In genomic region chr13:48850771-48851170, GRCm38 (mm10) we compare ENCODE assay signal across 14 mouse cellular contexts. TPM values are rescaled to one million over a fixed set of nuclear protein-coding genes. Genes with fewer than 3 reads are reported as not detected.
A peak's percentile ranks its signal among the peaks of the same experiment; 100 is the strongest.
DNase-seq lines count a peak whose midpoint lies in the region; ATAC-seq and TF ChIP-seq lines count a peak whose summit lies in the region.
"Had no signal": no experiment of that assay in that cellular context is flagged by ENCODE, and none has a peak within 500 bp of the region (broad histone marks: within the 10 kb centered on the region; RNA-seq: fewer than 3 reads in every experiment).

No protein-coding gene starts in this region.

- no peak overlapping the region for H3K4me3 ChIP-seq in hindbrain, embryonic 13.5 days
- no peak overlapping the region for H3K4me3 ChIP-seq in hindbrain, embryonic 11.5 days (ENCODE audit: low read depth, low read length)
- no peak overlapping the region for H3K4me3 ChIP-seq in limb, embryonic 13.5 days
- H3K4me3 ChIP-seq in layer of hippocampus, adult 2 months: no peak overlapping the region
- H3K4me3 ChIP-seq: heart, adult 2 months; intestine, embryonic 15.5 days; liver, embryonic 13.5 days; midbrain, embryonic 12.5 days had no signal

- H3K4me1 ChIP-seq in hindbrain, embryonic 13.5 days (replicated peaks): peaks cover 69% of the 10 kb centered on the region
- no peaks in the 10 kb centered on the region for H3K4me1 ChIP-seq in hindbrain, embryonic 11.5 days (replicated peaks; ENCODE audit: control insufficient read depth, insufficient read depth, low read length)
- peaks cover 53% of the 10 kb centered on the region for H3K4me1 ChIP-seq in limb, embryonic 13.5 days

- peak overlapping the region; percentile 55; the same call in 1 of the 2 replicates for H3K27ac ChIP-seq in hindbrain, embryonic 13.5 days
- no peak overlapping the region for H3K27ac ChIP-seq in hindbrain, embryonic 11.5 days (ENCODE audit: low read depth, low read length)
- peak overlapping the region; percentile 22; the same call in 1 of the 2 replicates for H3K27ac ChIP-seq in limb, embryonic 13.5 days
- H3K27ac ChIP-seq in layer of hippocampus, adult 2 months: no peak overlapping the region
- H3K27ac ChIP-seq: heart, adult 2 months; intestine, embryonic 15.5 days; liver, embryonic 13.5 days; midbrain, embryonic 12.5 days had no signal

- H3K4me2 ChIP-seq in hindbrain, embryonic 13.5 days: no peak overlapping the region
- no peak overlapping the region for H3K4me2 ChIP-seq in hindbrain, embryonic 11.5 days (replicated peaks; ENCODE audit: low read depth, low read length)
- no peak overlapping the region for H3K4me2 ChIP-seq in limb, embryonic 13.5 days (replicated peaks)
- H3K4me2 ChIP-seq: intestine, embryonic 15.5 days; liver, embryonic 13.5 days; midbrain, embryonic 12.5 days had no signal

- ATAC-seq in hindbrain, embryonic 13.5 days (ENCODE audit: low FRiP score): no peak
- ATAC-seq in hindbrain, embryonic 11.5 days (ENCODE audit: low FRiP score): no peak
- peak; percentile 33; the same call in 1 of the 2 replicates for ATAC-seq in limb, embryonic 13.5 days (ENCODE audit: low FRiP score, low read depth)
- ATAC-seq: intestine, embryonic 15.5 days had no signal

- H3K9me3 ChIP-seq in hindbrain, embryonic 13.5 days: no peaks in the 10 kb centered on the region
- H3K9me3 ChIP-seq in hindbrain, embryonic 11.5 days (ENCODE audit: control insufficient read depth, low read length): no peaks in the 10 kb centered on the region
- H3K9me3 ChIP-seq in limb, embryonic 13.5 days: no peaks in the 10 kb centered on the region
- H3K9me3 ChIP-seq: intestine, embryonic 15.5 days; liver, embryonic 13.5 days; midbrain, embryonic 12.5 days had no signal

- WGBS in hindbrain, embryonic 13.5 days: 74% methylated on average over 8 of the region's 8 CpGs
- WGBS in hindbrain, embryonic 11.5 days: 91% methylated on average over 8 of the region's 8 CpGs
- WGBS in limb, embryonic 13.5 days: 61% methylated on average over 8 of the region's 8 CpGs

- no peaks in the 10 kb centered on the region for H3K36me3 ChIP-seq in hindbrain, embryonic 13.5 days
- H3K36me3 ChIP-seq in hindbrain, embryonic 11.5 days (ENCODE audit: control insufficient read depth, insufficient read depth, low read length): no peaks in the 10 kb centered on the region
- peaks cover 3% of the 10 kb centered on the region; the same call in 1 of the 2 replicates for H3K36me3 ChIP-seq in limb, embryonic 13.5 days
- H3K36me3 ChIP-seq: intestine, embryonic 15.5 days; liver, embryonic 13.5 days; midbrain, embryonic 12.5 days had no signal

- H3K27me3 ChIP-seq in hindbrain, embryonic 13.5 days: no peaks in the 10 kb centered on the region
- no peaks in the 10 kb centered on the region for H3K27me3 ChIP-seq in hindbrain, embryonic 11.5 days (ENCODE audit: control insufficient read depth, insufficient read depth, low read length)
- H3K27me3 ChIP-seq in limb, embryonic 13.5 days: no peaks in the 10 kb centered on the region
- H3K27me3 ChIP-seq: intestine, embryonic 15.5 days; liver, embryonic 13.5 days; midbrain, embryonic 12.5 days had no signal

- no peak for TF ChIP-seq CTCF in layer of hippocampus, adult 2 months (conservative IDR thresholded peaks at IDR 0.05)

- H3K9ac ChIP-seq in hindbrain, embryonic 13.5 days: no peak overlapping the region
- no peak overlapping the region for H3K9ac ChIP-seq in hindbrain, embryonic 11.5 days (ENCODE audit: low read depth, low read length)
- H3K9ac ChIP-seq in limb, embryonic 13.5 days: no peak overlapping the region
- H3K9ac ChIP-seq: intestine, embryonic 15.5 days; liver, embryonic 13.5 days; midbrain, embryonic 12.5 days had no signal

- DNase-seq in hindbrain, embryonic 11.5 days (ENCODE audit: low spot score): no peak
- peak; percentile 49 to 66 for DNase-seq in cerebellum, adult 18-20 months
- DNase-seq in cerebellum, postnatal 10 days: peak; percentile 74 to 76
- no peak for DNase-seq in layer of hippocampus, adult 2 months (ENCODE audit: low spot score in 2 of 2)
- DNase-seq in kidney, adult 18-20 months: no peak
- DNase-seq: adrenal gland, postnatal 25 days; heart, adult 2 months; kidney, postnatal 10 days; liver, embryonic 13.5 days; lung, postnatal 10 days had no signal

RNA-seq across cellular contexts. Expression of gene Phf2, which starts 20.1 kb away (rescaled TPM):
- 9.4 and 9.6 TPM in 2 replicates for polyA plus RNA-seq in hindbrain, embryonic 13.5 days (2015; fragmentation: Nextera tagmentation; extraction: Ambion mirVana)
- 10.0 and 13.2 TPM in 2 replicates for polyA plus RNA-seq in hindbrain, embryonic 11.5 days (2014; fragmentation: Nextera tagmentation; extraction: Ambion mirVana)
- 10.7 and 10.9 TPM in 2 replicates for polyA plus RNA-seq in limb, embryonic 13.5 days (2015; fragmentation: Nextera tagmentation; extraction: Ambion mirVana)
- total RNA-seq in layer of hippocampus, adult 2 months (2021): 10 to 100 TPM; 38.4 to 38.8 TPM

Comparison
In these comparisons a context has a peak if more than half of its experiments do, and no peak if none do; other contexts are left out.
1. H3K27ac ChIP-seq: peak in hindbrain, embryonic 13.5 days (single experiment) and limb, embryonic 13.5 days (single experiment); none in hindbrain, embryonic 11.5 days (single experiment) and layer of hippocampus, adult 2 months (single experiment).
2. DNase-seq: peak in cerebellum, adult 18-20 months (2 of 2) and cerebellum, postnatal 10 days (2 of 2); none in hindbrain, embryonic 11.5 days (single experiment), layer of hippocampus, adult 2 months (0 of 2) and kidney, adult 18-20 months (single experiment).